Mouse (Mus musculus) small intestine, adult 2 months (tissue): ENCODE data around the gene Otogl.

Experiments used
- CTCF ChIP-seq: fragments of 200-500 bp; IDR thresholded peaks from 2 replicates; pipeline ENCODE4 v1.5.1; 2012; ENCODE audit warnings: low read depth, mild to moderate bottlenecking, control low read depth, inconsistent platforms, low read length, moderate library complexity, mixed read lengths; ENCODE audit not compliant: insufficient replicate concordance, insufficient read length; ENCODE audit errors: extremely low read depth
- POLR2A ChIP-seq: fragments of 200-500 bp; IDR thresholded peaks from 2 replicates; pipeline ENCODE4 v1.6.1; 2012; ENCODE audit warnings: low read depth, mild to moderate bottlenecking, control low read depth, inconsistent platforms, low read length, moderate library complexity

DNA sequence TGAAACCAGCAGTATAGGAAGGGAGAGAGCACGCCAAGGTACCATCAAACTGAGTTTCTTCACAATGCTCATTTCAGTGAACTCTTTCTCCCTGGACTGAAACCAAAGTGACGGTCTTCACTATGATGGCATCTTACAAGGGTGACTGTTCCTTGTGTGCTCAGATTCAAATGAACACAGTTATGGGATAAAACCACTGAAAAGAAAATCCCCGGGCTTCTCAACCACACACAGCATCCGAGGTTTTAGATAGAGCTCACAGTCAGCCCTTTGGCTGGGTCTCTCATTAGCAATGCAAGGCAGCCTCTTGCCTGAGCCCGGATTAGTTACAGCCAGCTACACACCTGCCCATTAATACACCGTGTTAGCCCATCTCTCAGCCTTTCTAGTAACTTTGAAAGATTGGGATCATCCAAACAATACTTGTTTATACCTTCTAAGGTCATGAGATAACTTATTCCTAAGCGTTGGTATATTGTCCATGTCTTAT lies at the start of gene Otogl:
- TF ChIP-seq CTCF = no peak
- TF ChIP-seq POLR2A = no peak
